Mouse (Mus musculus) E14TG2a.4 (cell line): ENCODE results near the gene Dgkb.

Experiments
- CTCF ChIP-seq: conservative IDR thresholded peaks from 2 replicates; pipeline ENCODE4 v1.5.1; 2014; ENCODE audit warnings: low read length
- NANOG ChIP-seq: IDR thresholded peaks from 2 replicates; pipeline ENCODE4 v1.6.1; 2014; ENCODE audit warnings: borderline replicate concordance, low read length, mixed read lengths

GRCm38 (mm10) chr12:38500931-38501330, 683.4 kb downstream of the Dgkb start:
- TF ChIP-seq CTCF = no peak
- no peak for TF ChIP-seq NANOG
